Mouse (Mus musculus) MEL (cell line): Measurements from ENCODE around the gene Rsad1. TPM values are rescaled to one million over a fixed set of nuclear protein-coding genes. Genes with fewer than 3 reads are reported as not detected.

Experiments
- DNase-seq: peaks from one replicate; pipeline ENCODE4 v3.0.0; 2011; ENCODE audit warnings: low read depth, low spot score
- H3K27ac ChIP-seq: 2 replicates; pipeline ENCODE4 v1.5.1; 2012; ENCODE audit warnings: low read depth, mild to moderate bottlenecking, control low read depth, low read length, moderate library complexity; ENCODE audit not compliant: control insufficient read depth
- H3K27me3 ChIP-seq, 2 experiments: fragments of 150-350 bp in 1 of 2; sonication (generic) in 1 of 2; 2 replicates each; pipeline ENCODE4 v1.6.1; 2012; ENCODE audit warnings: low read length in 2 of 2, mild to moderate bottlenecking in 2 of 2, improper control_type of control experiment in 1 of 2, moderate library complexity in 1 of 2; ENCODE audit not compliant: insufficient read depth in 2 of 2, control insufficient read depth in 1 of 2
- H3K36me3 ChIP-seq, 2 experiments: 2 replicates each; pipeline ENCODE4 v1.6.1; 2012 to 2014; ENCODE audit warnings: low read length in 2 of 2, improper control_type of control experiment in 1 of 2, inconsistent platforms in 1 of 2, mild to moderate bottlenecking in 1 of 2; ENCODE audit not compliant: insufficient read depth in 2 of 2, control insufficient read depth in 1 of 2
- H3K4me1 ChIP-seq, 2 experiments: fragments of 150-350 bp in 1 of 2; sonication (generic) in 1 of 2; 2 replicates each; pipeline ENCODE4 v1.6.1; 2012; ENCODE audit warnings: low read length in 2 of 2, improper control_type of control experiment in 1 of 2, mild to moderate bottlenecking in 1 of 2; ENCODE audit not compliant: insufficient read depth in 2 of 2, control insufficient read depth in 1 of 2
- H3K4me3 ChIP-seq, 2 experiments: fragments of 150-350 bp in 1 of 2; sonication (generic) in 1 of 2; 2 replicates each; pipeline ENCODE4 v1.5.1; 2012; ENCODE audit warnings: low read depth in 2 of 2, low read length in 2 of 2, mild to moderate bottlenecking in 2 of 2, moderate library complexity in 2 of 2, control low read depth in 1 of 2, improper control_type of control experiment in 1 of 2; ENCODE audit not compliant: control insufficient read depth in 1 of 2, insufficient read depth in 1 of 2
- H3K79me2 ChIP-seq: 2 replicates; pipeline ENCODE4 v1.6.1; 2012; ENCODE audit warnings: mild to moderate bottlenecking, low read length, moderate library complexity; ENCODE audit not compliant: control insufficient read depth, poor library complexity, insufficient read depth
- H3K9ac ChIP-seq: 2 replicates; pipeline ENCODE4 v1.6.1; 2012; ENCODE audit warnings: low read depth, mild to moderate bottlenecking, control low read depth, low read length, moderate library complexity; ENCODE audit not compliant: control insufficient read depth, poor library complexity, severe bottlenecking
- H3K9me3 ChIP-seq: fragments of 150-350 bp; sonication (generic); replicated peaks from 2 replicates; pipeline ENCODE4 v1.6.1; 2012; ENCODE audit warnings: mild to moderate bottlenecking, low read length, improper control_type of control experiment, moderate library complexity; ENCODE audit not compliant: insufficient read depth
- BHLHE40 ChIP-seq: IDR thresholded peaks from 2 replicates; pipeline ENCODE4 v1.6.1; 2012; ENCODE audit warnings: low read depth, mild to moderate bottlenecking, inconsistent platforms, low read length, improper control_type of control experiment, borderline replicate concordance
- CHD1 ChIP-seq: IDR thresholded peaks from 2 replicates; pipeline ENCODE4 v1.6.1; 2012; ENCODE audit warnings: low read depth, mild to moderate bottlenecking, inconsistent platforms, low read length, improper control_type of control experiment
- CHD2 ChIP-seq: IDR thresholded peaks from 2 replicates; pipeline ENCODE4 v1.6.1; 2011; ENCODE audit warnings: low read length, improper control_type of control experiment
- E2F4 ChIP-seq: IDR thresholded peaks from 2 replicates; pipeline ENCODE4 v1.6.1; 2011; ENCODE audit warnings: low read depth, low read length, improper control_type of control experiment, borderline replicate concordance
- ELF1 ChIP-seq: IDR thresholded peaks from 2 replicates; pipeline ENCODE4 v1.6.1; 2014; ENCODE audit warnings: low read depth, mild to moderate bottlenecking, inconsistent platforms, low read length, improper control_type of control experiment, moderate library complexity
- EP300 ChIP-seq, 2 experiments: IDR thresholded peaks; 2 replicates each; pipeline ENCODE4 v1.6.1; 2011; ENCODE audit warnings: improper control_type of control experiment in 2 of 2, low read length in 2 of 2, low read depth in 1 of 2, mild to moderate bottlenecking in 1 of 2
- ETS1 ChIP-seq: IDR thresholded peaks from 2 replicates; pipeline ENCODE4 v1.6.1; 2012; ENCODE audit warnings: low read depth, mild to moderate bottlenecking, inconsistent platforms, low read length, improper control_type of control experiment, moderate library complexity
- GATA1 ChIP-seq: IDR thresholded peaks from 2 replicates; pipeline ENCODE4 v1.6.1; 2011; ENCODE audit warnings: low read depth, low read length, improper control_type of control experiment
- HCFC1 ChIP-seq: IDR thresholded peaks from 2 replicates; pipeline ENCODE4 v1.6.1; 2012; ENCODE audit warnings: low read depth, mild to moderate bottlenecking, inconsistent platforms, low read length, improper control_type of control experiment, moderate library complexity
- JUND ChIP-seq: IDR thresholded peaks from 2 replicates; pipeline ENCODE4 v1.6.1; 2011; ENCODE audit warnings: low read depth, mild to moderate bottlenecking, improper control_type of control experiment, low read length
- KAT2A ChIP-seq: conservative IDR thresholded peaks from 2 replicates; pipeline ENCODE4 v1.6.1; 2012; ENCODE audit warnings: low read depth, low read length, improper control_type of control experiment, inconsistent platforms
- MAFK ChIP-seq: IDR thresholded peaks from 2 replicates; pipeline ENCODE4 v1.6.1; 2011; ENCODE audit warnings: low read depth, mild to moderate bottlenecking, low read length, improper control_type of control experiment, borderline replicate concordance
- MAX ChIP-seq: IDR thresholded peaks from 2 replicates; pipeline ENCODE4 v1.6.1; 2011; ENCODE audit warnings: low read length, improper control_type of control experiment
- MEF2A ChIP-seq: IDR thresholded peaks from 2 replicates; pipeline ENCODE4 v1.6.1; 2014; ENCODE audit warnings: low read depth, mild to moderate bottlenecking, inconsistent platforms, low read length, improper control_type of control experiment; ENCODE audit not compliant: poor library complexity, insufficient replicate concordance, severe bottlenecking; ENCODE audit errors: extremely low read depth
- MXI1 ChIP-seq: IDR thresholded peaks from 2 replicates; pipeline ENCODE4 v1.6.1; 2011; ENCODE audit warnings: mild to moderate bottlenecking, low read depth, low read length, improper control_type of control experiment
- MYB ChIP-seq: IDR thresholded peaks from 2 replicates; pipeline ENCODE4 v1.6.1; 2011; ENCODE audit warnings: mild to moderate bottlenecking, low read depth, low read length, improper control_type of control experiment
- MYC ChIP-seq: IDR thresholded peaks from 2 replicates; pipeline ENCODE4 v1.6.1; 2011; ENCODE audit warnings: low read depth, mild to moderate bottlenecking, low read length, improper control_type of control experiment, moderate library complexity
- NELFE ChIP-seq: IDR thresholded peaks from 2 replicates; pipeline ENCODE4 v1.6.1; 2011; ENCODE audit warnings: low read depth, low read length, improper control_type of control experiment
- NRF1 ChIP-seq: IDR thresholded peaks from 2 replicates; pipeline ENCODE4 v1.6.1; 2014; ENCODE audit warnings: low read depth, mild to moderate bottlenecking, inconsistent platforms, low read length, improper control_type of control experiment, moderate library complexity; ENCODE audit not compliant: poor library complexity, insufficient read depth, severe bottlenecking
- POLR2A ChIP-seq, 2 experiments: IDR thresholded peaks; 2 replicates each; pipeline ENCODE4 v1.6.1; 2011 to 2012; ENCODE audit warnings: low read length in 2 of 2, mild to moderate bottlenecking in 2 of 2, control low read depth in 1 of 2, improper control_type of control experiment in 1 of 2, low read depth in 1 of 2, moderate library complexity in 1 of 2; ENCODE audit not compliant: control insufficient read depth in 1 of 2, insufficient read depth in 1 of 2, poor library complexity in 1 of 2
- POLR2AphosphoS2 ChIP-seq: IDR thresholded peaks from 2 replicates; pipeline ENCODE4 v1.6.1; 2011; ENCODE audit warnings: low read length, improper control_type of control experiment
- POLR2AphosphoS5 ChIP-seq: IDR thresholded peaks from 2 replicates; pipeline ENCODE4 v1.6.1; 2012; ENCODE audit warnings: low read depth, borderline replicate concordance, mild to moderate bottlenecking, inconsistent platforms, low read length, moderate library complexity, mixed read lengths
- RAD21 ChIP-seq: IDR thresholded peaks from 2 replicates; pipeline ENCODE4 v1.6.1; 2011; ENCODE audit warnings: mild to moderate bottlenecking, low read depth, low read length, improper control_type of control experiment
- RCOR1 ChIP-seq: IDR thresholded peaks from 2 replicates; pipeline ENCODE4 v1.6.1; 2012; ENCODE audit warnings: low read depth, mild to moderate bottlenecking, inconsistent platforms, low read length, improper control_type of control experiment
- SIN3A ChIP-seq: IDR thresholded peaks from 2 replicates; pipeline ENCODE4 v1.6.1; 2012; ENCODE audit warnings: low read length, improper control_type of control experiment, inconsistent platforms
- SMC3 ChIP-seq: IDR thresholded peaks from 2 replicates; pipeline ENCODE4 v1.6.1; 2011; ENCODE audit warnings: low read depth, low read length, improper control_type of control experiment
- TAL1 ChIP-seq: IDR thresholded peaks from 2 replicates; pipeline ENCODE4 v1.6.1; 2012; ENCODE audit warnings: mild to moderate bottlenecking, inconsistent platforms, low read length, moderate library complexity, mixed read lengths
- TBP ChIP-seq: IDR thresholded peaks from 2 replicates; pipeline ENCODE4 v1.8.0; 2011; ENCODE audit warnings: low read depth, low read length, improper control_type of control experiment
- TCF12 ChIP-seq: IDR thresholded peaks from 2 replicates; pipeline ENCODE4 v1.6.1; 2014; ENCODE audit warnings: low read depth, mild to moderate bottlenecking, inconsistent platforms, low read length, improper control_type of control experiment, moderate library complexity
- UBTF ChIP-seq: IDR thresholded peaks from 2 replicates; pipeline ENCODE4 v1.6.1; 2012; ENCODE audit warnings: low read depth, mild to moderate bottlenecking, inconsistent platforms, low read length, improper control_type of control experiment, moderate library complexity, borderline replicate concordance; ENCODE audit not compliant: insufficient read depth
- USF1 ChIP-seq: IDR thresholded peaks from 2 replicates; pipeline ENCODE4 v1.6.1; 2014; ENCODE audit warnings: low read depth, mild to moderate bottlenecking, inconsistent platforms, low read length, improper control_type of control experiment, moderate library complexity
- USF2 ChIP-seq, 2 experiments: IDR thresholded peaks; 2 replicates each; pipeline ENCODE4 v1.6.1; 2011 to 2012; ENCODE audit warnings: improper control_type of control experiment in 2 of 2, low read length in 2 of 2, borderline replicate concordance in 1 of 2, inconsistent platforms in 1 of 2, low read depth in 1 of 2, mild to moderate bottlenecking in 1 of 2; ENCODE audit not compliant: insufficient read depth in 1 of 2
- ZMIZ1 ChIP-seq: IDR thresholded peaks from 2 replicates; pipeline ENCODE4 v1.6.1; 2012; ENCODE audit warnings: low read depth, mild to moderate bottlenecking, inconsistent platforms, low read length, improper control_type of control experiment, moderate library complexity
- ZNF384 ChIP-seq: IDR thresholded peaks from 2 replicates; pipeline ENCODE4 v1.6.1; 2012; ENCODE audit warnings: low read depth, mild to moderate bottlenecking, inconsistent platforms, low read length, improper control_type of control experiment
- polyA plus RNA-seq, 2 experiments: library from polyadenylated mRNA; stranded (reverse) in 1 of 2; unstranded in 1 of 2; fragments of >175 nt in 1 of 2; fragments of >200 nt in 1 of 2; gene quantifications; 2 replicates each; pipeline versions ENCODE4 v1.2.1 to v1.2.4; 2012; ENCODE audit warnings: low replicate concordance in 2 of 2, low read depth in 1 of 2; ENCODE audit not compliant: insufficient read length in 2 of 2, insufficient read depth in 1 of 2, missing spikeins in 1 of 2
- total RNA-seq: library from RNA; depleted of rRNA; stranded (reverse); fragments of 300-350 nt; gene quantifications from 2 replicates; pipeline ENCODE4 v1.2.3, GENCODE M21; 2012; rRNA removed

Rsad1 gene
- total RNA-seq (27.9 and 28.7 TPM in 2 replicates), polyA plus RNA-seq (10 to 100 TPM in 1 of 2 experiments, not detected in 1; 24.0 TPM)

DNA sequence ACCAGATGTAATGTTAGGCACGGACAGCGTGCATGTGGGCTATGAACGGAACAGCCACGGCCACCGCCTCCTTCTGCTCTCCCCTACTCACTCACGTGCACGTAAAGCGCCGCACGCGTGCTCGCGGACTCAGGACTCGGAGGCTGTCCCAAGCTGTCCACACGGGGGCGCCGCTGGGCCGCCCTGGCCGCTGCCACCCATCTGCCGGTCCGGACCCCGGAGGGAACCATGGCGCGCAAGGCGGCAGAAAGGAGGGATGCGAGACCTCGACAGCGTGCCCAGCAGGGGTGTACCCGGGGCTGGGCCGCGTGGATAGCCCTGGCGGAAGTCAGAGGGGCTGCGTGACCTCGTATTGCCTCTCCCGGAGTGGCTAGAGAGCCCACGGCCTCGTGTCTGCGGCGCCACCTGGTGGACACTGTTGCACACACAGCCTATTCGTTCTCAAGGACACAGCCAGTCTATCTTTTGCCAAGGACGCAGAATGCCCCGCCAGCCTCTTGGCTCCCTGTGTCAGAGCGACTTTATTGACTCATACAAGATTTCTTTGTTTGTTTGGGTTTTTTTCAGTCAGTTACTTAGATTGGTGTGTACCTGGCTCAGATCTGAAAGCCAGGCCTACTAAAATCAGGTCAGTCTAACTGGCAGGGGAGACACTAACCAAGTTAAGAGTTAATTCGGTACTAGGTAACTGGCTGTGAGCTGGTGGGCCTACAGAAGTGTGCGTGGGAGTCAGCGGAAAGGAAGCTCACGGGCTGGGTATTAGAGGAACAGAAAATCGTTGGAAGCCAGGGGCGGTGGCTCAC is at the start of gene Rsad1:
Rsad1 (minus strand) TSS at position 368 of the 803 bp plus-strand sequence.
- Histone ChIP-seq H3K27ac (peak within 1 kb of the TSS; percentile 91), H3K4me1 (peaks cover 0 to 13% of the 10 kb centered on the region in 2 experiments; a peak in 2 of 4 replicates), H3K9ac (peak within 1 kb of the TSS; percentile 80), H3K27me3 (no peaks in the 10 kb centered on the region), H3K36me3 (peaks cover 0 to 12% of the 10 kb centered on the region in 2 experiments; a peak in 2 of 4 replicates), H3K79me2 (peaks cover 14% of the 10 kb centered on the region), H3K9me3 (no peaks in the 10 kb centered on the region), H3K4me3 (peak within 1 kb of the TSS; percentile 74 to 75)
- DNase-seq = peak; percentile 99
- no peak for TF ChIP-seq CHD2
- peak; percentile 72 for TF ChIP-seq POLR2AphosphoS2
- TF ChIP-seq TAL1 = no peak
- no peak; the same call in 1 of the 2 replicates for TF ChIP-seq RCOR1
- TF ChIP-seq CHD1 = no peak
- TF ChIP-seq ELF1 = peak; percentile 67; the same call in 1 of the 2 replicates
- peak; percentile 99 for TF ChIP-seq MYC
- TF ChIP-seq NELFE = peak; percentile 73
- TF ChIP-seq EP300 (IDR thresholded peaks at IDR 0.05; ENCODE audit: low read depth in 1 of 2, low read length in 2 of 2) = peak in 1 of 2 experiments; percentile 53; a peak in 2 of 4 replicates
- peak; percentile 99 for TF ChIP-seq BHLHE40
- TF ChIP-seq KAT2A = peak; percentile 56; the same call in 1 of the 2 replicates
- TF ChIP-seq RAD21 = peak; percentile 11
- TF ChIP-seq JUND = no peak
- peak; percentile 97 for TF ChIP-seq MXI1
- no peak for TF ChIP-seq E2F4
- no peak for TF ChIP-seq MEF2A
- TF ChIP-seq HCFC1 = peak; percentile 87
- 0 out of 2 replicates have a peak, but pooled peaks have one; percentile 36 for TF ChIP-seq ETS1
- TF ChIP-seq SIN3A = peak; percentile 88
- TF ChIP-seq TBP = peak; percentile 66
- peak; percentile 54 for TF ChIP-seq TCF12
- peak; percentile 56 for TF ChIP-seq SMC3
- no peak for TF ChIP-seq ZNF384
- no peak for TF ChIP-seq POLR2AphosphoS5
- TF ChIP-seq POLR2A (IDR thresholded peaks at IDR 0.05; ENCODE audit: control insufficient read depth in 1 of 2, insufficient read depth in 1 of 2, low read depth in 1 of 2, low read length in 2 of 2, poor library complexity in 1 of 2) = peak; percentile 66 to 68; a peak in 3 of 4 replicates
- no peak; the same call in 1 of the 2 replicates for TF ChIP-seq MAFK
- peak; percentile 76 for TF ChIP-seq ZMIZ1
- TF ChIP-seq USF1 = peak; percentile 69
- TF ChIP-seq UBTF = 0 out of 2 replicates have a peak, but pooled peaks have one; percentile 71
- no peak for TF ChIP-seq GATA1
- peak; percentile 54 for TF ChIP-seq NRF1
- TF ChIP-seq MAX = peak; percentile 95
- no peak for TF ChIP-seq USF2 (IDR thresholded peaks at IDR 0.05; ENCODE audit: borderline replicate concordance in 1 of 2, insufficient read depth in 1 of 2, low read depth in 1 of 2, low read length in 2 of 2)
- 0 out of 2 replicates have a peak, but pooled peaks have one; percentile 9 for TF ChIP-seq MYB
